Mouse (Mus musculus): ENCODE measurements at regions not wholly inside any gene's neighbourhood (a gene's known extent, or its start where the extent isn't known, plus 50 kb on each side); places are given as distances from the start of the nearest gene placed in this dataset.
A peak's percentile ranks its signal among the peaks of the same experiment; 100 is the strongest.

DNA sequence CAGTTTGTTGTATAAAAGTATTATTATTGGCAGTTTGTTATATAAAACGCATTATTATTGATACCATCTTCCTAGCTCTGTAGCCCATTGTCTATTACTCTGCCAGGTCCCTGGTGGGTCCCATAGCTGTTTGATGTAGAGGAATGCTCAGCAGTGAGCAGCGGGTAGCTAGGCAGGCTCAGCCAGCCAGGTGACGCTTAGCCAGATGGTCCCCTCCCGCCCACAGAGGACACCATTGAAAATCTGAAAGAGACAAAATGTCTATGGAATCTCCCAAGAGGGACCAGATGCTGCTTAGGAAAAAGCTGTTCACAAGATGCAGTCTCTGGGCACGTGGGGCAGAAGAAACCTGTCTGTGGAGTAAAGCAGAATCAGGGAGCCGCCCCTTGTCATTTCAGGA lies 526.5 kb upstream of the Btbd3 start:
- H3K27ac ChIP-seq (ENCODE audit: insufficient read depth, low read length) = no peak overlapping the region
- no peaks in the 10 kb centered on the region for H3K4me1 ChIP-seq (ENCODE audit: control insufficient read depth, insufficient read depth, low read length)
- H3K4me3 ChIP-seq (ENCODE audit: insufficient read depth, low read length) = no peak overlapping the region
- no peak for TF ChIP-seq POLR2A (IDR thresholded peaks at IDR 0.05; ENCODE audit: low read depth, low read length)
- TF ChIP-seq CTCF (IDR thresholded peaks at IDR 0.05; ENCODE audit: borderline replicate concordance, insufficient read depth, low read length) = no peak

GRCm38 (mm10) chr2:137729207-137729606 lies 527.2 kb upstream of the Btbd3 start:
- H3K4me1 ChIP-seq (ENCODE audit: control insufficient read depth, insufficient read depth, low read length) = no peaks in the 10 kb centered on the region
- no peak for TF ChIP-seq CTCF (IDR thresholded peaks at IDR 0.05; ENCODE audit: borderline replicate concordance, insufficient read depth, low read length)
- no peak for TF ChIP-seq POLR2A (IDR thresholded peaks at IDR 0.05; ENCODE audit: low read depth, low read length)
- H3K27ac ChIP-seq (ENCODE audit: insufficient read depth, low read length) = no peak overlapping the region
- H3K4me3 ChIP-seq (ENCODE audit: insufficient read depth, low read length) = no peak overlapping the region

- Histone ChIP-seq H3K4me1 (ENCODE audit: control insufficient read depth, insufficient read depth, low read length) (no peaks in the 10 kb centered on the region), H3K4me3 (ENCODE audit: insufficient read depth, low read length) (no peak overlapping the region), H3K27ac (ENCODE audit: insufficient read depth, low read length) (no peak overlapping the region)
- TF ChIP-seq POLR2A (IDR thresholded peaks at IDR 0.05; ENCODE audit: low read depth, low read length) (no peak), CTCF (IDR thresholded peaks at IDR 0.05; ENCODE audit: borderline replicate concordance, insufficient read depth, low read length) (no peak)
These were observed 532.7 kb upstream of the Btbd3 start for GRCm38 (mm10) chr2:137723651-137724050.

- TF ChIP-seq CTCF (IDR thresholded peaks at IDR 0.05; ENCODE audit: borderline replicate concordance, insufficient read depth, low read length) (no peak), POLR2A (IDR thresholded peaks at IDR 0.05; ENCODE audit: low read depth, low read length) (no peak)
- Histone ChIP-seq H3K27ac (ENCODE audit: insufficient read depth, low read length) (peak overlapping the region; percentile 51; the same call in 1 of the 2 replicates), H3K4me3 (ENCODE audit: insufficient read depth, low read length) (no peak overlapping the region), H3K4me1 (ENCODE audit: control insufficient read depth, insufficient read depth, low read length) (no peaks in the 10 kb centered on the region)
These were observed 534.5 kb upstream of the Btbd3 start for GRCm38 (mm10) chr2:137721767-137722424.

GRCm38 (mm10) chr2:137715891-137716290 lies 540.5 kb upstream of the Btbd3 start:
- Histone ChIP-seq H3K4me3 (ENCODE audit: insufficient read depth, low read length) (no peak overlapping the region), H3K4me1 (ENCODE audit: control insufficient read depth, insufficient read depth, low read length) (no peaks in the 10 kb centered on the region), H3K27ac (ENCODE audit: insufficient read depth, low read length) (peak overlapping the region; percentile 11; the same call in 1 of the 2 replicates)
- TF ChIP-seq CTCF (IDR thresholded peaks at IDR 0.05; ENCODE audit: borderline replicate concordance, insufficient read depth, low read length) = no peak
- TF ChIP-seq POLR2A (IDR thresholded peaks at IDR 0.05; ENCODE audit: low read depth, low read length) = no peak

DNA sequence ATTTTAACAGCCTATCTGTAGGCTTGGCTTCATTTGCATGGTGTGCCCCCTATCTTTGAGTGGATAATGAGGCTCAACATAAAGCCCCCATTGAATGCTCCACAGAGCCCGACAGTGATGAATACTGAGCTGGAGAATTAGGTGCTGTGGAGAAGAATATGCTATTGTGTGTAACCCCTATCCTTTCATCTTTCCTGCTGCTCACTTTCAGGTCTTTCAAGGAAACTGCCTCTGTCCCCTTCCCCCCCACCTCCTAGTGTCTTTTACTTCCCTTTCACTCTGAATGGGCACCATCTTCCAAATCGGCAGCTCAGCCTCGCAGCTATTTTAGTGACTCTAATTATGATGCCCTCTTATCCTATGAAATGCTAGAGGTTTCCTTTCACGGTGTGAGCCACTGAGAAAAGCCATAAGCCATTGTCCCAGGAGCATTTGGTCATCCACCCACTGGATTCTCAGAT lies 549.8 kb upstream of the Btbd3 start:
- TF ChIP-seq CTCF (IDR thresholded peaks at IDR 0.05; ENCODE audit: borderline replicate concordance, insufficient read depth, low read length) (no peak), POLR2A (IDR thresholded peaks at IDR 0.05; ENCODE audit: low read depth, low read length) (no peak)
- no peak overlapping the region for H3K4me3 ChIP-seq (ENCODE audit: insufficient read depth, low read length)
- peak overlapping the region; percentile 83 for H3K27ac ChIP-seq (ENCODE audit: insufficient read depth, low read length)
- H3K4me1 ChIP-seq (ENCODE audit: control insufficient read depth, insufficient read depth, low read length) = peaks cover 4% of the 10 kb centered on the region; the same call in 1 of the 2 replicates

- TF ChIP-seq CTCF (IDR thresholded peaks at IDR 0.05; ENCODE audit: borderline replicate concordance, insufficient read depth, low read length) (no peak), POLR2A (IDR thresholded peaks at IDR 0.05; ENCODE audit: low read depth, low read length) (no peak)
- Histone ChIP-seq H3K27ac (ENCODE audit: insufficient read depth, low read length) (no peak overlapping the region), H3K4me3 (ENCODE audit: insufficient read depth, low read length) (no peak overlapping the region), H3K4me1 (ENCODE audit: control insufficient read depth, insufficient read depth, low read length) (peaks cover 4% of the 10 kb centered on the region; the same call in 1 of the 2 replicates)
These were observed 550.5 kb upstream of the Btbd3 start for GRCm38 (mm10) chr2:137705724-137706422.

DNA sequence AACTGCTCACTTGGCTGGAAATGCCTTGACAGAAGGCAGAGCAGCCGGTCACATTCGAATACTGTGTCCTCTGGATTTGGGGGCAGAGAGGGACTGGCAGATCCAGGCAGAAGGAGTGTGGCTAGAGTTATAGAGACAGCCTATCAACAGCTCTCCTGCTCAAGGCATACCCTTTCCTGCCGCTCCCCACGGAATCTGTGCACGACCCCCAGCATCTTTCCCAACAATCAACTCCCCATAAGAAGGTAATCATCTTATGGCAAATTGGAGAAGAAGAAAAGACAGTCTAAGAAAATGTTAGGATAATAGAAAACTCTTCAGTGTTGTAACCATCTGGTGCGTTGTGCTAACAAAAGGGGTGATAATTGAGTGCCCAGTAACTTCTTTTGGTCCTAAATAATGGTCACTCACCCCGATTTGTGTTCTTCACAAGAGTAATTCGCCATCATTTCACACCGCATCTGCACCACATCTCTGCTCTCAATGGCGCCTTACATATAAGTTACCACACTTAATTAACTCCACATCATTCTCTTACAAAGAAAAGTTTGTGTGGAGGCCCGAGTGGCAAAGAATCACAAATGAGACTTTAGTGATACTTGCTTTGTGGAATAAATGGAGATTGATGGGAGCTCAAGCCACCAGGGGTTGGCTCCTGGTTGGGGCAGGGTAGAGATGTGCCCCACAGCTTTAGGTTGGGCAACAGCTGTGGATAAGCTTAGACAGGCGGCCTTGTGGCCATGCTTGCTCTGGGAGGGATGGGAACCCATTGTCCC lies 551.2 kb upstream of the Btbd3 start:
- H3K4me3 ChIP-seq (ENCODE audit: insufficient read depth, low read length) = no peak overlapping the region
- TF ChIP-seq POLR2A (IDR thresholded peaks at IDR 0.05; ENCODE audit: low read depth, low read length) = no peak
- peaks cover 4% of the 10 kb centered on the region; the same call in 1 of the 2 replicates for H3K4me1 ChIP-seq (ENCODE audit: control insufficient read depth, insufficient read depth, low read length)
- H3K27ac ChIP-seq (ENCODE audit: insufficient read depth, low read length) = no peak overlapping the region

- no peak overlapping the region for H3K4me3 ChIP-seq (ENCODE audit: insufficient read depth, low read length)
- no peak overlapping the region for H3K27ac ChIP-seq (ENCODE audit: insufficient read depth, low read length)
- TF ChIP-seq POLR2A (IDR thresholded peaks at IDR 0.05; ENCODE audit: low read depth, low read length) (no peak), CTCF (IDR thresholded peaks at IDR 0.05; ENCODE audit: borderline replicate concordance, insufficient read depth, low read length) (no peak)
- H3K4me1 ChIP-seq (ENCODE audit: control insufficient read depth, insufficient read depth, low read length) = peaks cover 4% of the 10 kb centered on the region; the same call in 1 of the 2 replicates
These were observed 551.8 kb upstream of the Btbd3 start for GRCm38 (mm10) chr2:137704565-137704947.

Data from embryonic fibroblast, embryonic 13.5 days (primary cell).